Mouse (Mus musculus): ENCODE data around the gene Nop10. TPM values are rescaled to one million over a fixed set of nuclear protein-coding genes. Genes with fewer than 3 reads are reported as not detected.

The Nop10 gene
- polyA plus RNA-seq, 1 experiment from 2014 or later: 176 TPM

DNA sequence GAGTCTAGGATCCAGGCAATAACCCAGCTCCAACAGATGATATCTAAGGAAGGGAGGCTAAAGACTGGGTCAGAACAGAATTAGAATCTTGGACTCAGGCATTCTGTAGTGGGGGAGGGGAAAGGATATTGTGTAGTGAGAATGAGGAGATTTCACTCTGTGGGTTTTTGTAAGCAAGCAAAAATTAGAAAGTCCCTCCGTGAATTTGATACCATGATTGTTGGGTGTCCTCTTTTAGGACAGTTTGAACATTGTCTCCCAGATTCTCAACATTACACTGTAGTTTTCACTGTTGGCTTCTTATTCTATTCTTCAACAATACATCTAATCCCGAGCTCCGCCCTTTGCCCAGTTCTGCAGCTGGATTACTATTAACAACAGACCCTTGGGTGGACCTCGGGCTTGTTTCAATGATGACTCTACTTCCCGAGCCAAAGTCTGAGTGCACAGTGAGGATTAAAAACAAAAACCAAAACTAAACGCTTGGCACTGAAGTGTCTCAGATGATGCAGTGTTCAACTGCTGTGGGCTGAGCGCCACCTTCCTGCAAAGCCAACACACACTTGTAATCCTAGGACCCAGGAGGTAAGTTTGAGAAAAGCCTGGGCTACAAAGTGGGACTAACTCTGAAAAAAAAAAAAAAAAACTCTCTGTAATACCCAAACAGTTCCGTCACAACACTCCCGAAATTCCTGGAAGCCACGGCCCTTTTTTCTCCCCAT lies 2.3 kb upstream of the Nop10 start, which contains the start of gene Nutm1:
Gene Nutm1, minus strand, starts transcription at position 51 of the 722 bp plus-strand sequence.
- no peak for DNase-seq (ENCODE audit: low spot score)
- Histone ChIP-seq H3K9ac (ENCODE audit: low read length) (no peak within 1 kb of the TSS), H3K27me3 (ENCODE audit: control insufficient read depth, insufficient read depth, low read length) (no peaks in the 10 kb centered on the region), H3K36me3 (ENCODE audit: control insufficient read depth, insufficient read depth, low read length) (no peaks in the 10 kb centered on the region), H3K4me2 (ENCODE audit: low read depth, low read length, severe bottlenecking) (no peak within 1 kb of the TSS), H3K9me3 (ENCODE audit: control insufficient read depth, low read length) (no peaks in the 10 kb centered on the region), H3K4me3 (ENCODE audit: low read depth, low read length) (no peak within 1 kb of the TSS), H3K4me1 (replicated peaks; ENCODE audit: control insufficient read depth, insufficient read depth, low read length) (no peaks in the 10 kb centered on the region), H3K27ac (ENCODE audit: low read depth, low read length) (no peak within 1 kb of the TSS)
- WGBS: 77% methylated on average over 10 of the region's 10 CpGs
- ATAC-seq (replicated peaks; ENCODE audit: low FRiP score): no peak

- Histone ChIP-seq H3K4me2 (ENCODE audit: low read depth, low read length, severe bottlenecking) (peak overlapping the region; percentile 61), H3K27me3 (ENCODE audit: control insufficient read depth, insufficient read depth, low read length) (no peaks in the 10 kb centered on the region), H3K36me3 (ENCODE audit: control insufficient read depth, insufficient read depth, low read length) (no peaks in the 10 kb centered on the region), H3K27ac (ENCODE audit: low read depth, low read length) (no peak overlapping the region), H3K4me3 (ENCODE audit: low read depth, low read length) (peak overlapping the region; percentile 57), H3K9ac (ENCODE audit: low read length) (peak overlapping the region; percentile 59; the same call in 1 of the 2 replicates), H3K9me3 (ENCODE audit: control insufficient read depth, low read length) (no peaks in the 10 kb centered on the region), H3K4me1 (replicated peaks; ENCODE audit: control insufficient read depth, insufficient read depth, low read length) (0 out of 2 replicates have a peak, but pooled peaks cover 2% of the 10 kb centered on the region)
- DNase-seq (ENCODE audit: low spot score) (no peak), ATAC-seq (replicated peaks; ENCODE audit: low FRiP score) (no peak)
- WGBS: 36% methylated on average over 4 of the region's 4 CpGs
Observed at GRCm38 (mm10) chr2:112262779-112263295, 1.1 kb downstream of the Nop10 start.

- DNase-seq (ENCODE audit: low spot score) (no peak), ATAC-seq (replicated peaks; ENCODE audit: low FRiP score) (no peak)
- Histone ChIP-seq H3K4me3 (ENCODE audit: low read depth, low read length) (no peak overlapping the region), H3K9ac (ENCODE audit: low read length) (no peak overlapping the region), H3K27ac (ENCODE audit: low read depth, low read length) (no peak overlapping the region), H3K27me3 (ENCODE audit: control insufficient read depth, insufficient read depth, low read length) (no peaks in the 10 kb centered on the region), H3K4me2 (ENCODE audit: low read depth, low read length, severe bottlenecking) (no peak overlapping the region), H3K4me1 (replicated peaks; ENCODE audit: control insufficient read depth, insufficient read depth, low read length) (0 out of 2 replicates have a peak, but pooled peaks cover 2% of the 10 kb centered on the region), H3K36me3 (ENCODE audit: control insufficient read depth, insufficient read depth, low read length) (no peaks in the 10 kb centered on the region), H3K9me3 (ENCODE audit: control insufficient read depth, low read length) (no peaks in the 10 kb centered on the region)
- WGBS: 83% methylated on average over 4 of the region's 4 CpGs
Observed at GRCm38 (mm10) chr2:112264364-112264763, 2.6 kb downstream of the Nop10 start.

- WGBS: under 1% methylated on average over 76 of the region's 85 CpGs
Observed at GRCm38 (mm10) chr2:112265448-112266241, 3.9 kb downstream of the Nop10 start, which contains the start of gene Slc12a6. Gene Slc12a6, plus strand, starts transcription at chr2:112265825.

DNA sequence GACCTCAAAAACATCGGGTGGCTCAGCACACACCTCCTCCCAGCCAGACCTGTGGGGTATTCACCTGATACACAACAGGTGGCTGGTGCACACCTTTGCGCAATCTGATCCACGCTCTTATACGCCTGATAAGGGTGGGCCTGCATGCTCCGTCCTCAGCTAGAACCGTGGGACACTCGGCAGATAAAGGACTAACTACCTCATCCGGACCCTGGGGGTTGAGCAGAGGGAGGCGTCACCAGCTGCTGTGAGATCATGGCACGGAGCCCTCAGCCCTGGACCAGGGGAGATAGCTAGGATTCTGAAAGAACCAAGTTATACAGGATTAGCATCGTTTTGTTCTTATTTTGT lies 4.5 kb downstream of the Nop10 start, which contains the start of gene Gm21985:
Gene Gm21985, plus strand, starts transcription at position 73 of the 351 bp plus-strand sequence.
- H3K27ac ChIP-seq (ENCODE audit: low read depth, low read length): peak within 1 kb of the TSS; percentile 90
- 2% methylated on average over 11 of the region's 11 CpGs for WGBS
- 0 out of 2 replicates have a peak, but pooled peaks cover 2% of the 10 kb centered on the region for H3K4me1 ChIP-seq (replicated peaks; ENCODE audit: control insufficient read depth, insufficient read depth, low read length)
- peak within 1 kb of the TSS; percentile 73 for H3K4me3 ChIP-seq (ENCODE audit: low read depth, low read length)
- H3K9ac ChIP-seq (ENCODE audit: low read length): peak within 1 kb of the TSS; percentile 72
- H3K9me3 ChIP-seq (ENCODE audit: control insufficient read depth, low read length): no peaks in the 10 kb centered on the region
- H3K27me3 ChIP-seq (ENCODE audit: control insufficient read depth, insufficient read depth, low read length): no peaks in the 10 kb centered on the region
- DNase-seq (ENCODE audit: low spot score): peak; percentile 71
- peak; percentile 25 for ATAC-seq (replicated peaks; ENCODE audit: low FRiP score)
- H3K36me3 ChIP-seq (ENCODE audit: control insufficient read depth, insufficient read depth, low read length): no peaks in the 10 kb centered on the region
- peak within 1 kb of the TSS; percentile 88 for H3K4me2 ChIP-seq (ENCODE audit: low read depth, low read length, severe bottlenecking)

More at GRCm38 (mm10) chr2:112265448-112266241, 3.9 kb downstream of the Nop10 start, which contains the start of gene Slc12a6:
- Histone ChIP-seq H3K4me2 (ENCODE audit: low read depth, low read length, severe bottlenecking) (peak within 1 kb of the TSS; percentile 88), H3K4me1 (replicated peaks; ENCODE audit: control insufficient read depth, insufficient read depth, low read length) (0 out of 2 replicates have a peak, but pooled peaks cover 2% of the 10 kb centered on the region), H3K36me3 (ENCODE audit: control insufficient read depth, insufficient read depth, low read length) (no peaks in the 10 kb centered on the region), H3K9ac (ENCODE audit: low read length) (peak within 1 kb of the TSS; percentile 72), H3K27me3 (ENCODE audit: control insufficient read depth, insufficient read depth, low read length) (no peaks in the 10 kb centered on the region), H3K27ac (ENCODE audit: low read depth, low read length) (peak within 1 kb of the TSS; percentile 90), H3K9me3 (ENCODE audit: control insufficient read depth, low read length) (no peaks in the 10 kb centered on the region), H3K4me3 (ENCODE audit: low read depth, low read length) (peak within 1 kb of the TSS; percentile 73)
- ATAC-seq (replicated peaks; ENCODE audit: low FRiP score): peak; percentile 94
- peak; percentile 95 for DNase-seq (ENCODE audit: low spot score)

DNA sequence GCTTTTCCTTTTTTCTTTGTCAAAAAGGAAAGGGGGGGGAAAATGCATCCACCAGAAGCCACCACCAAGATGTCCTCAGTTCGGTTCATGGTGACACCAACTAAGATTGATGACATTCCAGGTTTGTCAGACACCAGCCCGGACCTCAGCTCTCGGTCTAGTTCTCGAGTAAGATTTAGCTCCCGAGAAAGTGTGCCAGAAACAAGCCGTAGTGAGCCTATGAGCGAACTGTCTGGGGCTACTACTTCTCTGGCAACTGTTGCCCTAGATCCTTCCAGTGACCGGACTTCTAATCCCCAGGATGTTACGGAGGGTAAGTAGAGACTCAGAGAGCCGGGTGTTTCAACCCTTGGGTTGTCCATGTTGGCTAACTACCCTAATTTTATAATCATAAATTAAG lies 5.1 kb downstream of the Nop10 start:
- no peaks in the 10 kb centered on the region for H3K36me3 ChIP-seq (ENCODE audit: control insufficient read depth, insufficient read depth, low read length)
- DNase-seq (ENCODE audit: low spot score) (no peak), ATAC-seq (replicated peaks; ENCODE audit: low FRiP score) (no peak)
- no peaks in the 10 kb centered on the region for H3K9me3 ChIP-seq (ENCODE audit: control insufficient read depth, low read length)
- peak overlapping the region; percentile 88 for H3K4me2 ChIP-seq (ENCODE audit: low read depth, low read length, severe bottlenecking)
- no peaks in the 10 kb centered on the region for H3K27me3 ChIP-seq (ENCODE audit: control insufficient read depth, insufficient read depth, low read length)
- peak overlapping the region; percentile 73 for H3K4me3 ChIP-seq (ENCODE audit: low read depth, low read length)
- 67% methylated on average over 10 of the region's 10 CpGs for WGBS
- 0 out of 2 replicates have a peak, but pooled peaks cover 2% of the 10 kb centered on the region for H3K4me1 ChIP-seq (replicated peaks; ENCODE audit: control insufficient read depth, insufficient read depth, low read length)
- H3K27ac ChIP-seq (ENCODE audit: low read depth, low read length): no peak overlapping the region
- peak overlapping the region; percentile 17; the same call in 1 of the 2 replicates for H3K9ac ChIP-seq (ENCODE audit: low read length)

DNA sequence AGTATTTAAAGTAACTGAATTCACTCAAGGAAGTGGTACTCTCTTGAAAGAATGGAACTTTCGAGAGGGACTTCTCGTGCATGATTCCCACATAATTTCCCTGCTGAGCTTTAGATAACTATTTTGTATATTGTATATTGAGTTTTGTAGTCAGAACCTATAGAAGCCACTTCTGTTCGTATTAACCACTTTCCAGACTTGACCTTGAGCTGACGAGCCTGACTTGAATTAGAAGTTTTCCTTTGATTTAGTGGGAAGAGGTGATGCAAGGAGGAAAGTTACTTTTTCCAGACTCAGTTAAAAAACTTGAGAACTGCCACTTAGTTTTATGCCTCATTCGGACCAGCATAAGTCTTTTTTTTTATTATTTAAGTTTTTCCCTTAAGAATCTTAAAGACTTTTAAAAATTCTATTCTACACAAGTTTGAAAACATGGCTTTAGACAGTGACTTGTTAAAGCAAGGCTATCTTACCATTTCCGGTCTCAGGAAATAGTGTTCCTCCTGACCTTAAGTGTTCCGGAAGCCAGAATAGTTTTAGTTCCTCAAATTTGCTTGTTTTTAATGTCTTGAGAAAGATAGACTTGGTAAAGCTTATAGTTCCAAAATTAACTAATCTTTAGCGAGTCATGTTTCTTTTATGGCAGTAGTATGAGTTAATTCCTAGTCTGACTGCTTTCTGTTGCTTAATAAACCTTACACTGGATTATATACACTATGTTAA lies 6.0 kb downstream of the Nop10 start:
- Histone ChIP-seq H3K36me3 (ENCODE audit: control insufficient read depth, insufficient read depth, low read length) (no peaks in the 10 kb centered on the region), H3K27me3 (ENCODE audit: control insufficient read depth, insufficient read depth, low read length) (no peaks in the 10 kb centered on the region), H3K9me3 (ENCODE audit: control insufficient read depth, low read length) (no peaks in the 10 kb centered on the region), H3K4me3 (ENCODE audit: low read depth, low read length) (no peak overlapping the region), H3K4me1 (replicated peaks; ENCODE audit: control insufficient read depth, insufficient read depth, low read length) (0 out of 2 replicates have a peak, but pooled peaks cover 2% of the 10 kb centered on the region), H3K4me2 (ENCODE audit: low read depth, low read length, severe bottlenecking) (peak overlapping the region; percentile 18; the same call in 1 of the 2 replicates), H3K9ac (ENCODE audit: low read length) (no peak overlapping the region), H3K27ac (ENCODE audit: low read depth, low read length) (no peak overlapping the region)
- ATAC-seq (replicated peaks; ENCODE audit: low FRiP score) (no peak), DNase-seq (ENCODE audit: low spot score) (no peak)
- 84% methylated on average over 8 of the region's 8 CpGs for WGBS

- no peak for ATAC-seq (replicated peaks; ENCODE audit: low FRiP score)
- H3K9me3 ChIP-seq (ENCODE audit: control insufficient read depth, low read length): no peaks in the 10 kb centered on the region
- H3K27ac ChIP-seq (ENCODE audit: low read depth, low read length): no peak overlapping the region
- H3K4me2 ChIP-seq (ENCODE audit: low read depth, low read length, severe bottlenecking): no peak overlapping the region
- H3K9ac ChIP-seq (ENCODE audit: low read length): no peak overlapping the region
- no peak for DNase-seq (ENCODE audit: low spot score)
- no peaks in the 10 kb centered on the region for H3K36me3 ChIP-seq (ENCODE audit: control insufficient read depth, insufficient read depth, low read length)
- 91% methylated on average over 2 of the region's 2 CpGs for WGBS
- H3K4me1 ChIP-seq (replicated peaks; ENCODE audit: control insufficient read depth, insufficient read depth, low read length): 0 out of 2 replicates have a peak, but pooled peaks cover 2% of the 10 kb centered on the region
- no peaks in the 10 kb centered on the region for H3K27me3 ChIP-seq (ENCODE audit: control insufficient read depth, insufficient read depth, low read length)
- H3K4me3 ChIP-seq (ENCODE audit: low read depth, low read length): no peak overlapping the region
Observed at GRCm38 (mm10) chr2:112270011-112270410, 8.3 kb downstream of the Nop10 start.
